Mouse (Mus musculus): ENCODE results near the gene Mapkapk2.
"Not testable (repeated sequence)": the region's sequence is repeated elsewhere in the genome, so short reads cannot be mapped to it uniquely, and the experiment has no call there.

Mapkapk2 gene

GRCm38 (mm10) chr1:131097700-131098094 is at the start of gene Mapkapk2:
TSS of gene Mapkapk2 (minus strand) at chr1:131097826.
- peak; percentile 86 to 92 for DNase-seq (ENCODE audit: low spot score in 2 of 2)

GRCm38 (mm10) chr1:131146181-131146614 is 48.6 kb upstream of the Mapkapk2 start:
- DNase-seq (ENCODE audit: low spot score in 2 of 2) = no peak

- DNase-seq (ENCODE audit: low spot score in 2 of 2) = not testable (repeated sequence)
These were observed 47.6 kb upstream of the Mapkapk2 start for GRCm38 (mm10) chr1:131145222-131145621.

GRCm38 (mm10) chr1:131142472-131142871 is 44.8 kb upstream of the Mapkapk2 start:
- DNase-seq (ENCODE audit: low spot score in 2 of 2) = no peak

- no peak for DNase-seq (ENCODE audit: low spot score in 2 of 2)
These were observed 43.8 kb upstream of the Mapkapk2 start for GRCm38 (mm10) chr1:131141449-131141848.

GRCm38 (mm10) chr1:131139102-131140095 is 41.8 kb upstream of the Mapkapk2 start:
- DNase-seq (ENCODE audit: low spot score in 2 of 2) = no peak

- DNase-seq (ENCODE audit: low spot score in 2 of 2) = peak; percentile 88 to 89
These were observed 40.8 kb upstream of the Mapkapk2 start, which contains the start of gene Dyrk3 for GRCm38 (mm10) chr1:131138191-131139016. TSS of gene Dyrk3 (minus strand) at chr1:131138340.

GRCm38 (mm10) chr1:131137717-131138118 is 40.1 kb upstream of the Mapkapk2 start:
- no peak for DNase-seq (ENCODE audit: low spot score in 2 of 2)

- no peak for DNase-seq (ENCODE audit: low spot score in 2 of 2)
These were observed 39.5 kb upstream of the Mapkapk2 start for GRCm38 (mm10) chr1:131137111-131137510.

GRCm38 (mm10) chr1:131135960-131136629 is 38.5 kb upstream of the Mapkapk2 start:
- DNase-seq (ENCODE audit: low spot score in 2 of 2) = no peak

GRCm38 (mm10) chr1:131134942-131135522 is 37.4 kb upstream of the Mapkapk2 start:
- DNase-seq (ENCODE audit: low spot score in 2 of 2) = no peak

GRCm38 (mm10) chr1:131134231-131134630 is 36.6 kb upstream of the Mapkapk2 start:
- no peak for DNase-seq (ENCODE audit: low spot score in 2 of 2)

GRCm38 (mm10) chr1:131125987-131126744 is 28.5 kb upstream of the Mapkapk2 start:
- DNase-seq (ENCODE audit: low spot score in 2 of 2) = no peak

- no peak for DNase-seq (ENCODE audit: low spot score in 2 of 2)
These were observed 26.1 kb upstream of the Mapkapk2 start for GRCm38 (mm10) chr1:131123522-131124265.

- DNase-seq (ENCODE audit: low spot score in 2 of 2) = no peak
These were observed 24.4 kb upstream of the Mapkapk2 start for GRCm38 (mm10) chr1:131121987-131122386.

GRCm38 (mm10) chr1:131119026-131119425 is 21.4 kb upstream of the Mapkapk2 start:
- no peak for DNase-seq (ENCODE audit: low spot score in 2 of 2)

GRCm38 (mm10) chr1:131118530-131118929 is 20.9 kb upstream of the Mapkapk2 start:
- no peak for DNase-seq (ENCODE audit: low spot score in 2 of 2)

GRCm38 (mm10) chr1:131116430-131117011 is 18.9 kb upstream of the Mapkapk2 start:
- DNase-seq (ENCODE audit: low spot score in 2 of 2) = no peak

- DNase-seq (ENCODE audit: low spot score in 2 of 2) = peak in 1 of 2 experiments; percentile 60
These were observed 18.3 kb upstream of the Mapkapk2 start for GRCm38 (mm10) chr1:131115932-131116331.

Data from urinary bladder, postnatal 36 days (tissue).